Mouse (Mus musculus) hindbrain, embryonic 11.5 days (tissue): ENCODE measurements around the gene Dgkb. TPM values are rescaled to one million over a fixed set of nuclear protein-coding genes. Genes with fewer than 3 reads are reported as not detected.
A peak's percentile ranks its signal among the peaks of the same experiment; 100 is the strongest.

ENCODE experiments used
- ATAC-seq: fragments of 200-750 bp; cut with Nextera tagmentation; 2 replicates; pipeline ENCODE4 v1.8.0; 2017; ENCODE audit warnings: mild to moderate bottlenecking, moderate TSS enrichment, moderate library complexity; ENCODE audit not compliant: low FRiP score
- DNase-seq: peaks from one replicate; pipeline ENCODE4 v3.0.0-alpha.2; 2015; ENCODE audit warnings: low spot score
- H3K27ac ChIP-seq: fragments of 300-500 bp; sonication (generic); 2 replicates; pipeline ENCODE4 v1.5.1; 2014; ENCODE audit warnings: mild to moderate bottlenecking, low read depth, low read length
- H3K27me3 ChIP-seq: fragments of 300-500 bp; sonication (generic); 2 replicates; pipeline ENCODE4 v1.6.1; 2014; ENCODE audit warnings: mild to moderate bottlenecking, low read length, moderate library complexity, mixed read lengths; ENCODE audit not compliant: control insufficient read depth, insufficient read depth
- H3K36me3 ChIP-seq: fragments of 300-500 bp; sonication (generic); 2 replicates; pipeline ENCODE4 v1.6.1; 2014; ENCODE audit warnings: mild to moderate bottlenecking, low read length, moderate library complexity, mixed read lengths; ENCODE audit not compliant: control insufficient read depth, insufficient read depth
- H3K4me1 ChIP-seq: fragments of 300-500 bp; sonication (generic); replicated peaks from 2 replicates; pipeline ENCODE4 v1.6.1; 2014; ENCODE audit warnings: low read length, mixed read lengths; ENCODE audit not compliant: control insufficient read depth, insufficient read depth
- H3K4me2 ChIP-seq: fragments of 300-500 bp; sonication (generic); replicated peaks from 2 replicates; pipeline ENCODE4 v1.6.1; 2014; ENCODE audit warnings: mild to moderate bottlenecking, low read depth, low read length
- H3K4me3 ChIP-seq: fragments of 300-500 bp; sonication (generic); 2 replicates; pipeline ENCODE4 v1.5.1; 2014; ENCODE audit warnings: low read depth, low read length
- H3K9ac ChIP-seq: fragments of 300-500 bp; sonication (generic); 2 replicates; pipeline ENCODE4 v1.6.1; 2014; ENCODE audit warnings: low read depth, low read length
- H3K9me3 ChIP-seq: fragments of 300-500 bp; sonication (generic); 2 replicates; pipeline ENCODE4 v1.6.1; 2016; ENCODE audit warnings: low read length; ENCODE audit not compliant: control insufficient read depth
- WGBS: fragments of 180-500 bp; shearing (Covaris S2); extraction: QIAGEN DNeasy Blood & Tissue Kit; methylation state at CpG from one replicate; pipeline ENCODE4 v1.1.7; 2014; 5-methylcytosine and 5-hydroxymethylcytosine counted together
- polyA plus RNA-seq: library from polyadenylated mRNA; unstranded; fragments of >200 nt; fragmentation: Nextera tagmentation; extraction: Ambion mirVana; gene quantifications from 2 replicates; pipeline ENCODE4 v1.2.1, GENCODE M21; 2014

The Dgkb gene
- polyA plus RNA-seq, 1 experiment from 2014 or later, result 0.83 TPM

GRCm38 (mm10) chr12:38577141-38577540 lies 759.6 kb downstream of the Dgkb start:
- no peaks in the 10 kb centered on the region for H3K4me1 ChIP-seq
- H3K9me3 ChIP-seq, result no peaks in the 10 kb centered on the region
- H3K27me3 ChIP-seq, result no peaks in the 10 kb centered on the region
- H3K4me2 ChIP-seq, result no peak overlapping the region
- H3K9ac ChIP-seq, result no peak overlapping the region
- no peak for DNase-seq
- H3K27ac ChIP-seq, result no peak overlapping the region
- no peak overlapping the region for H3K4me3 ChIP-seq
- WGBS, result 86% methylated on average over 6 of the region's 6 CpGs
- ATAC-seq, result no peak
- no peaks in the 10 kb centered on the region for H3K36me3 ChIP-seq

GRCm38 (mm10) chr12:38579191-38579817 lies 761.8 kb downstream of the Dgkb start:
- H3K4me2 ChIP-seq, result no peak overlapping the region
- H3K9me3 ChIP-seq, result no peaks in the 10 kb centered on the region
- no peaks in the 10 kb centered on the region for H3K27me3 ChIP-seq
- no peak for DNase-seq
- no peak overlapping the region for H3K27ac ChIP-seq
- whole genome bisulfite sequencing, result 58% methylated on average over 5 of the region's 5 CpGs
- no peaks in the 10 kb centered on the region for H3K4me1 ChIP-seq
- no peak overlapping the region for H3K4me3 ChIP-seq
- H3K9ac ChIP-seq, result no peak overlapping the region
- no peak for ATAC-seq
- no peaks in the 10 kb centered on the region for H3K36me3 ChIP-seq

- Histone ChIP-seq H3K9ac (no peak overlapping the region), H3K27me3 (no peaks in the 10 kb centered on the region)
- no peak for ATAC-seq
Observed at GRCm38 (mm10) chr12:38586368-38586865, 768.9 kb downstream of the Dgkb start.

GRCm38 (mm10) chr12:38589951-38590350 lies 772.4 kb downstream of the Dgkb start:
- Histone ChIP-seq H3K9me3 (no peaks in the 10 kb centered on the region), H3K27me3 (no peaks in the 10 kb centered on the region), H3K9ac (no peak overlapping the region), H3K4me1 (no peaks in the 10 kb centered on the region), H3K4me3 (no peak overlapping the region), H3K27ac (no peak overlapping the region), H3K4me2 (no peak overlapping the region), H3K36me3 (no peaks in the 10 kb centered on the region)
- ATAC-seq (no peak), DNase-seq (no peak)

More at GRCm38 (mm10) chr12:38586368-38586865, 768.9 kb downstream of the Dgkb start:
- Histone ChIP-seq H3K4me1 (no peaks in the 10 kb centered on the region), H3K36me3 (no peaks in the 10 kb centered on the region), H3K4me3 (no peak overlapping the region), H3K27ac (no peak overlapping the region), H3K4me2 (no peak overlapping the region), H3K9me3 (no peaks in the 10 kb centered on the region)
- whole genome bisulfite sequencing, result 84% methylated on average over 4 of the region's 4 CpGs
- DNase-seq, result no peak

GRCm38 (mm10) chr12:38593653-38594052 lies 776.1 kb downstream of the Dgkb start:
- DNase-seq (no peak), ATAC-seq (no peak)
- Histone ChIP-seq H3K4me3 (no peak overlapping the region), H3K4me2 (no peak overlapping the region), H3K36me3 (no peaks in the 10 kb centered on the region), H3K27me3 (no peaks in the 10 kb centered on the region), H3K4me1 (0 out of 2 replicates have a peak, but pooled peaks cover 2% of the 10 kb centered on the region), H3K9me3 (no peaks in the 10 kb centered on the region), H3K27ac (no peak overlapping the region), H3K9ac (no peak overlapping the region)
- WGBS, result 95% methylated on average over 2 of the region's 2 CpGs

- Histone ChIP-seq H3K4me3 (no peak overlapping the region), H3K36me3 (no peaks in the 10 kb centered on the region), H3K9ac (no peak overlapping the region), H3K4me1 (0 out of 2 replicates have a peak, but pooled peaks cover 2% of the 10 kb centered on the region), H3K9me3 (no peaks in the 10 kb centered on the region), H3K27ac (no peak overlapping the region), H3K27me3 (no peaks in the 10 kb centered on the region), H3K4me2 (no peak overlapping the region)
- ATAC-seq (no peak), DNase-seq (no peak)
- 65% methylated on average over 3 of the region's 3 CpGs for WGBS
Observed at GRCm38 (mm10) chr12:38594055-38594454, 776.5 kb downstream of the Dgkb start.

- peak; percentile 38 for DNase-seq
Observed at GRCm38 (mm10) chr12:38596416-38597062, 779.0 kb downstream of the Dgkb start.

GRCm38 (mm10) chr12:38598096-38598495 lies 780.6 kb downstream of the Dgkb start:
- no peak overlapping the region for H3K4me2 ChIP-seq
- 0 out of 2 replicates have a peak, but pooled peaks cover 2% of the 10 kb centered on the region for H3K4me1 ChIP-seq
- H3K27ac ChIP-seq, result no peak overlapping the region
- H3K4me3 ChIP-seq, result no peak overlapping the region
- ATAC-seq (peak; percentile 58; the same call in 1 of the 2 replicates), DNase-seq (no peak)
- no peak overlapping the region for H3K9ac ChIP-seq
- no peaks in the 10 kb centered on the region for H3K36me3 ChIP-seq
- H3K9me3 ChIP-seq, result no peaks in the 10 kb centered on the region
- WGBS, result 44% methylated on average over 2 of the region's 2 CpGs
- H3K27me3 ChIP-seq, result no peaks in the 10 kb centered on the region

More at GRCm38 (mm10) chr12:38596416-38597062, 779.0 kb downstream of the Dgkb start:
- no peak overlapping the region for H3K4me3 ChIP-seq
- 0 out of 2 replicates have a peak, but pooled peaks cover 2% of the 10 kb centered on the region for H3K4me1 ChIP-seq
- H3K27ac ChIP-seq, result no peak overlapping the region
- peak; percentile 91 for ATAC-seq
- no peaks in the 10 kb centered on the region for H3K9me3 ChIP-seq
- no peaks in the 10 kb centered on the region for H3K27me3 ChIP-seq
- H3K4me2 ChIP-seq, result no peak overlapping the region
- H3K9ac ChIP-seq, result no peak overlapping the region
- H3K36me3 ChIP-seq, result no peaks in the 10 kb centered on the region
- 31% methylated on average over 7 of the region's 7 CpGs for WGBS
